Mouse (Mus musculus): ENCODE results near the gene Fsd1l.

DNA sequence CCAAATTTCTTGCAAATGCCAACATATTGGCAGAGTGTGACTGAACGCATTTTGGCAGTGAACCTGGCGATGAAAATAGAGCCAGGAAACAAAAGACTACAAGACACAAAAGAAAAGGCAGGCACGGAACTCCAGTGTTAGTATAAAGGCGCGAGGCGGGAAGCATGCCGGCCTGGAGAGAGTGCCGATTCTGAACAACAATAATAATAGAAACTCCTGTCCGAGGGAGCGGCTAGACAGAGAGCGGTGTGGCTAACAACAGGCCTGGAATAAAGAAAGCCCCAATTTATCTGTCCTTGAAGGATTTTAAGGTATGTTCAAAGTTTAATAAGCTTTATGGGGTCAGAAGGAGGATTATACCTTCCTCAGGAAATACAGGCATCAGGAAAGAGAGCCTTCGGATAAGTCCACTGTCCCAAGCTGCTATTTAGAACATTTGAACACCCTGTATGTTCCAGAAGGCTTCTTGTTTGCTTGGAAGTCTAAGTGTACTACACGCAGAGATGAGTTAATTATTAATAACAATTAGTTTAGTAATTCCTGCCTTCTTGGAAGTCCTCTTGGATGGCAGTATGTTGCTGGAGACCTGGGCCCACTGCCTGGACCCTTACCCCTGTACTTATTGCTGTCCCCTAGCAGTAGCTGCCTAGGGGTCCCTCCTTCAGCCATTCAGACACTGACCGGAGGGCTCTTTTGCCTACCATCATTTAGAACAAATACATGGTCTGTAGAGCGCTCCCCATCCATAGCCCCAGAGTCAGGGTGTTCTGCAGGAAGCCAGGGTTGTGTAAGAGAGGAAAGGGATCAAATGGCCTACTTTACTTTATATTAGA lies 35.0 kb upstream of the Fsd1l start:
- TF ChIP-seq CTCF (IDR thresholded peaks at IDR 0.05; ENCODE audit: control insufficient read depth, insufficient read depth, low read length): no peak
- no peak for TF ChIP-seq POLR2A (IDR thresholded peaks at IDR 0.05; ENCODE audit: borderline replicate concordance, control insufficient read depth, low read depth, low read length)
